Mouse (Mus musculus): ENCODE results near the gene Fcgr1.
"Not testable (repeated sequence)": the region's sequence is repeated elsewhere in the genome, so short reads cannot be mapped to it uniquely, and the experiment has no call there.

DNA sequence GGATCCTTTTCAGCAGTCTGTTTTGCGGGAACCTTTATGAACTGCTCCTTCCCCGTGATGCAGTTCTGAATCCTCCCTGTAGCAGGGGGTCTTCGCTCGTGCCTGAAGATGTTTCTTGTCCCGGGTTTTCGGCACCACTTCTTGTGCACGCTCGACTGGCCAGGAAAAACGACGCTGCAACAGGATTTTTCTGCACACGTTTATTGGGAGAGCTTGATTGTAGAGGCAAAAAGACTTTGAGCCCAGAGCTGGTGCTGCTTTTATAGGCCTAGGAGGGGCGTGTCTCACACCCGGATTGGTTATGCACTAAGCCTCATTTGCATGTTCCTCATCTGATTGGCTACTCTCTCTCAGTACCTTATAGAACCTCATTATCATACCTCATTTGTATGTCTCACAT is 26.2 kb upstream of the Fcgr1 start:
- TF ChIP-seq CTCF, POLR2A (IDR thresholded peaks at IDR 0.05; ENCODE audit: insufficient read depth, low read depth, low read length): not testable (repeated sequence)

All from olfactory bulb, adult 2 months (tissue).